Mouse (Mus musculus) heart, adult 2 months (tissue): ENCODE results near the gene Snapin. TPM values are rescaled to one million over a fixed set of nuclear protein-coding genes. Genes with fewer than 3 reads are reported as not detected.

ENCODE experiments used
- DNase-seq, 2 experiments: peaks; one replicate each; pipeline ENCODE4 v3.0.0; 2021
- H3K27ac ChIP-seq: fragments of 200-600 bp; 2 replicates; pipeline ENCODE4 v1.8.1; 2022
- H3K27me3 ChIP-seq: fragments of 200-500 bp; 2 replicates; pipeline ENCODE4 v1.6.1; 2012; ENCODE audit warnings: mild to moderate bottlenecking, low read length, inconsistent platforms, mixed read lengths; ENCODE audit not compliant: control insufficient read depth, insufficient read depth
- H3K36me3 ChIP-seq: fragments of 200-500 bp; 2 replicates; pipeline ENCODE4 v1.6.1; 2012; ENCODE audit warnings: low read length, inconsistent platforms; ENCODE audit not compliant: control insufficient read depth, insufficient read depth
- H3K4me1 ChIP-seq: fragments of 200-500 bp; 2 replicates; pipeline ENCODE4 v1.6.1; 2011; ENCODE audit warnings: low read length; ENCODE audit not compliant: control insufficient read depth, insufficient read depth
- H3K4me3 ChIP-seq: fragments of 200-600 bp; 2 replicates; pipeline ENCODE4 v1.8.1; 2022
- H3K79me2 ChIP-seq: fragments of 200-500 bp; replicated peaks from 2 replicates; pipeline ENCODE4 v1.6.1; 2012; ENCODE audit warnings: mild to moderate bottlenecking, inconsistent platforms, low read length, moderate library complexity, mixed read lengths; ENCODE audit not compliant: control insufficient read depth, insufficient read depth
- H3K9ac ChIP-seq: fragments of 200-500 bp; 2 replicates; pipeline ENCODE4 v1.6.1; 2012; ENCODE audit warnings: low read depth, mild to moderate bottlenecking, control low read depth, inconsistent platforms, low read length, mixed read lengths
- CTCF ChIP-seq: fragments of 200-600 bp; IDR thresholded peaks from 2 replicates; pipeline ENCODE4 v1.8.1; 2022; ENCODE audit warnings: antibody characterized with exemption, mild to moderate bottlenecking, moderate library complexity
- EP300 ChIP-seq: fragments of 200-500 bp; IDR thresholded peaks from 2 replicates; pipeline ENCODE4 v1.6.1; 2011; ENCODE audit warnings: low read depth, low read length, control low read depth; ENCODE audit not compliant: insufficient read depth
- POLR2A ChIP-seq: fragments of 200-500 bp; IDR thresholded peaks from 2 replicates; pipeline ENCODE4 v1.6.1; 2011; ENCODE audit warnings: mild to moderate bottlenecking, low read depth, low read length, control low read depth; ENCODE audit not compliant: insufficient read depth
- WGBS: fragments of 180-500 bp; shearing (Covaris S2); methylation state at CpG from one replicate; pipeline ENCODE4 v1.1.7; 2018; 5-methylcytosine and 5-hydroxymethylcytosine counted together
- intact Hi-C: fragments of 180-260 bp; cut with DNase I; formaldehyde crosslinking; loops from one replicate; pipeline ENCODE4 v1.15.1; 2025
- polyA plus RNA-seq: library from polyadenylated mRNA; depleted of rRNA; stranded (reverse); fragments of >200 nt; gene quantifications from 2 replicates; pipeline ENCODE4 v1.2.3, GENCODE M21; 2012
- total RNA-seq, 2 experiments: library from RNA; stranded (reverse); gene quantifications; 2 replicates each; pipeline ENCODE4 v1.2.3; 2021

The Snapin gene
- total and polyA plus RNA-seq, 3 experiments, result 50.7 to 71.3 (median 60.0) TPM

- Histone ChIP-seq H3K4me3 (peak within 1 kb of the TSS; percentile 63), H3K27me3 (no peaks in the 10 kb centered on the region), H3K27ac (peak within 1 kb of the TSS; percentile 70), H3K4me1 (peaks cover 3% of the 10 kb centered on the region), H3K9ac (peak within 1 kb of the TSS; percentile 91), H3K36me3 (peaks cover 11% of the 10 kb centered on the region), H3K79me2 (0 out of 2 replicates have a peak, but pooled peaks cover 1% of the 10 kb centered on the region)
- peak; percentile 92 to 97 for DNase-seq
- intact Hi-C loops, result loop anchor here (2.0 kb wide), 1 partner anchor 33 kb away; the partner anchor contains the start of gene Chtop
- under 1% methylated on average over 45 of the region's 45 CpGs for WGBS
- TF ChIP-seq POLR2A (peak; percentile 90), EP300 (peak; percentile 96), CTCF (peak; percentile 56)
Measured at GRCm38 (mm10) chr3:90475831-90476611, 14.8 kb downstream of the Snapin start, which contains the start of gene Ilf2. Ilf2 (plus strand) TSS chr3:90476126.

- H3K4me1 ChIP-seq, result peaks cover 3% of the 10 kb centered on the region
- TF ChIP-seq POLR2A (no peak), CTCF (no peak)
- H3K27me3 ChIP-seq, result no peaks in the 10 kb centered on the region
- H3K79me2 ChIP-seq, result 0 out of 2 replicates have a peak, but pooled peaks cover 1% of the 10 kb centered on the region
- no peak for DNase-seq
- intact Hi-C loops, result no loop called here
- 31% methylated on average over 16 of the region's 16 CpGs for WGBS
- H3K4me3 ChIP-seq, result peak overlapping the region; percentile 35
- H3K9ac ChIP-seq, result no peak overlapping the region
- H3K27ac ChIP-seq, result no peak overlapping the region
- H3K36me3 ChIP-seq, result peaks cover 8% of the 10 kb centered on the region
Measured at GRCm38 (mm10) chr3:90475151-90475830, 15.5 kb downstream of the Snapin start.

GRCm38 (mm10) chr3:90472213-90472612 lies 18.6 kb downstream of the Snapin start:
- WGBS, result 12% methylated on average over 3 of the region's 3 CpGs
- peak in 1 of 2 experiments; percentile 50 for DNase-seq
- H3K27ac ChIP-seq, result no peak overlapping the region
- H3K79me2 ChIP-seq, result 0 out of 2 replicates have a peak, but pooled peaks cover 1% of the 10 kb centered on the region
- peaks cover 3% of the 10 kb centered on the region for H3K4me1 ChIP-seq
- TF ChIP-seq CTCF, result peak; percentile 81
- no peak for TF ChIP-seq POLR2A
- peaks cover 4% of the 10 kb centered on the region for H3K36me3 ChIP-seq
- intact Hi-C loops, result no loop called here
- H3K9ac ChIP-seq, result no peak overlapping the region
- H3K27me3 ChIP-seq, result no peaks in the 10 kb centered on the region
- no peak overlapping the region for H3K4me3 ChIP-seq

GRCm38 (mm10) chr3:90467618-90468300 lies 23.1 kb downstream of the Snapin start:
- intact Hi-C loops, result loop anchor here (5.0 to 10.0 kb wide), 2 partner anchors 173 to 245 kb away; partner anchors contain the start of gene Gatad2b
- TF ChIP-seq POLR2A (no peak), CTCF (no peak), EP300 (no peak)
- 90% methylated on average over 10 of the region's 10 CpGs for WGBS

GRCm38 (mm10) chr3:90466311-90466766 lies 24.5 kb downstream of the Snapin start:
- H3K27me3 ChIP-seq, result peaks cover 4% of the 10 kb centered on the region
- H3K36me3 ChIP-seq, result no peaks in the 10 kb centered on the region
- intact Hi-C loops, result loop anchor here (1.0 to 10.0 kb wide), 3 partner anchors 54 to 244 kb away; partner anchors contain the start of gene Gatad2b
- no peaks in the 10 kb centered on the region for H3K4me1 ChIP-seq
- H3K27ac ChIP-seq, result peak overlapping the region; percentile 91
- TF ChIP-seq EP300, result peak; percentile 87; the same call in 1 of the 2 replicates
- no peak for TF ChIP-seq POLR2A
- TF ChIP-seq CTCF, result peak; percentile 92
- peak overlapping the region; percentile 80 for H3K9ac ChIP-seq
- under 1% methylated on average over 15 of the region's 15 CpGs for WGBS
- H3K4me3 ChIP-seq, result peak overlapping the region; percentile 62
- no peaks in the 10 kb centered on the region; the same call in 1 of the 2 replicates for H3K79me2 ChIP-seq
- peak; percentile 52 to 73 for DNase-seq

More at GRCm38 (mm10) chr3:90467618-90468300, 23.1 kb downstream of the Snapin start:
- DNase-seq, result no peak
- no peaks in the 10 kb centered on the region; the same call in 1 of the 2 replicates for H3K79me2 ChIP-seq
- H3K4me1 ChIP-seq, result no peaks in the 10 kb centered on the region
- H3K27me3 ChIP-seq, result peaks cover 4% of the 10 kb centered on the region
- no peak overlapping the region for H3K9ac ChIP-seq
- no peaks in the 10 kb centered on the region for H3K36me3 ChIP-seq
- H3K4me3 ChIP-seq, result no peak overlapping the region
- H3K27ac ChIP-seq, result no peak overlapping the region
